Mouse (Mus musculus): ENCODE measurements around the gene Asrgl1.
"Not testable (repeated sequence)": the region's sequence is repeated elsewhere in the genome, so short reads cannot be mapped to it uniquely, and the experiment has no call there.

Asrgl1 gene

DNA sequence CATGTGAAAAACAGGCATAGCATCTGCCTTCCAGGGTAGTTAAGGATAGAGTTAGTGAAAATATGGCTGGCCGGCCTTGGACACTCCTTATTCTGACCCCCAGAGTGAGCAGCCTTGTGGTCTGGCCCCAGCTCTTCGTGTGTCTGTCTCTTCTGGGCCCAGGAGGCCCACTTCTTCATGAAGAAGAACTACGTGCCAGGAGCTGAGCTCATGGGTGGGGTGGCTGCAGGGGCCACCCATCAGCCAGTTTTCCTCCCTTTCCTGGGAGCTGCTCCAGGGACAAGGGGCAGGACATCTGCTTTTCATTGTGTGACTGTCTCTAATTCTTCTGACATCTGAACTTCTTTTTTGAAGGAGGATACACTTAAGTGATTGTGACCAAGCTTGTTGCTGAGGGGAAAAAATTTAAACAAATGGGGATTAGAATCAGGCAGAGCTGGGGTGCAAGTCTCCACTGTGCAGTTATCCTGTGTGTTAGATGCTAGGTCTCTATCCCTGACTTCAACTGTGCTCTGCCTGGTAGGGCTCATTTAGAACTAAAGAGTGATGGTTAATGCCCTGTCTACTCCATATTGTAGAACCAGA is 30.2 kb downstream of the Asrgl1 start:
- DNase-seq (ENCODE audit: low spot score in 2 of 2): no peak

GRCm38 (mm10) chr19:9103986-9104385 is 31.4 kb downstream of the Asrgl1 start:
- DNase-seq (ENCODE audit: low spot score in 2 of 2): no peak

GRCm38 (mm10) chr19:9101062-9101457 is 34.4 kb downstream of the Asrgl1 start:
- DNase-seq (ENCODE audit: low spot score in 2 of 2): no peak

- DNase-seq (ENCODE audit: low spot score in 2 of 2): no peak
These were observed 35.0 kb downstream of the Asrgl1 start for GRCm38 (mm10) chr19:9100297-9101061.

- no peak for DNase-seq (ENCODE audit: low spot score in 2 of 2)
These were observed 35.7 kb downstream of the Asrgl1 start for GRCm38 (mm10) chr19:9099751-9100150.

GRCm38 (mm10) chr19:9097441-9097840 is 38.0 kb downstream of the Asrgl1 start:
- DNase-seq (ENCODE audit: low spot score in 2 of 2): no peak

- DNase-seq (ENCODE audit: low spot score in 2 of 2): no peak
These were observed 40.3 kb downstream of the Asrgl1 start for GRCm38 (mm10) chr19:9095111-9095510.

DNA sequence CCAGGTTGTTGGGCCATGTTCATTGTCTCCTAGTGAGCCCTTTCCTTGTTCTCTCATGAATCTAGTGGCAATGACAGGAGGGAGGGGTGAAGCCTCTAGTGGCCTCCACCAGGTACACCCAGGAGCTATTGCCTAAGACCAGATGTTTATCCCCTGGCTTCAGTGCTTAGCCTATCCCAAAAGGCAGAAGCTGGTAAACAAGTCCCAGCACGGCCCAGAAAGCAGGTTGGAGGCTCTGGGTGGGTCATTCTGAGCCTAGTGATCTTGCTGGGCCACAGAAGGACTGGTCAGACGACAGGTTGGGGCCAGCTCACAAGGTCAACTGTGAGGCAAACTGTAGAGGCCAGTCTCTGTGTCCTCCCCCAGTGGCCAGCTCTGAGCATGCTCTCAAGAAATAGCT is 44.7 kb downstream of the Asrgl1 start:
- no peak for DNase-seq (ENCODE audit: low spot score in 2 of 2)

DNA sequence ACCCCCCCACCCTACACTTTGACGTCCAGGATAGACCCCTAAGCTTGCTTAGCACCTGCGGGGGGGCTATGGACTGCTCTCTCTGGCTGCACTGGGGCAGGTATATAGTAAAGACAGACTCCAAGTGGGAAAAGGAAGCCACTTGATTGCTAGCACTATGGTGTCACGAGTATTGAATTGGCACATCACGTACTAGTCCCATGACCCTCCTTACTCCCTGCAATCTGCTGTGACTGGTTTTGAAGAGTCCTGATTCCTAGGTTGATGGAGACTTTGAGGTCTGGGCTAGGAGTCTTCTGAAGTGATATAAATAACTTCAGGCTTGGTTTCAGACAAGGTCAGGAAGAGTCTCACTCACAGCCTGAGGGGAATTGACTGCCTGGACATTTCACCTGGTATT is 45.2 kb downstream of the Asrgl1 start:
- DNase-seq (ENCODE audit: low spot score in 2 of 2): no peak

GRCm38 (mm10) chr19:9087821-9088220 is 47.6 kb downstream of the Asrgl1 start, which contains the start of gene Scgb1a1:
Scgb1a1 (minus strand) TSS chr19:9087958.
- DNase-seq (ENCODE audit: low spot score in 2 of 2): no peak

DNA sequence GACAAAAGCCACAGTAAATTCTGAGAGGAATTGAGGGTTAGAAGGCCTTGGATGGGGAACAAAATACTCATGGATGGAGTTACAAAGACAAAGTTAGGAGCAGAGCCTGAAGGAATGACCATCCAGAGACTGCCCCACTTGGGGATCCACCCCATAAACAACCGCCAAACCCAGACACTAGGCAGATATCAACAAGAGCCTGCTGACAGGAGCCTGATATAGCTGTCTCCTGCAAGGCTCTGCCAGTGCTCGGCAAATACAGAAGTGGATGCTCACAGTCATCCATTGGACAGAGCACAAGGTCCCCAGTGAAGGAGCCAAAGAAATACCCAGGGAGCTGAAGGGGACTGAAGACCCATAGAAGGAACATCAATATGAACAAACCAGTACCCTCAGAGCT is 51.5 kb downstream of the Asrgl1 start:
- not testable (repeated sequence) for DNase-seq (ENCODE audit: low spot score in 2 of 2)

- DNase-seq (ENCODE audit: low spot score in 2 of 2): no peak
These were observed 52.5 kb downstream of the Asrgl1 start for GRCm38 (mm10) chr19:9083010-9083355.

DNA sequence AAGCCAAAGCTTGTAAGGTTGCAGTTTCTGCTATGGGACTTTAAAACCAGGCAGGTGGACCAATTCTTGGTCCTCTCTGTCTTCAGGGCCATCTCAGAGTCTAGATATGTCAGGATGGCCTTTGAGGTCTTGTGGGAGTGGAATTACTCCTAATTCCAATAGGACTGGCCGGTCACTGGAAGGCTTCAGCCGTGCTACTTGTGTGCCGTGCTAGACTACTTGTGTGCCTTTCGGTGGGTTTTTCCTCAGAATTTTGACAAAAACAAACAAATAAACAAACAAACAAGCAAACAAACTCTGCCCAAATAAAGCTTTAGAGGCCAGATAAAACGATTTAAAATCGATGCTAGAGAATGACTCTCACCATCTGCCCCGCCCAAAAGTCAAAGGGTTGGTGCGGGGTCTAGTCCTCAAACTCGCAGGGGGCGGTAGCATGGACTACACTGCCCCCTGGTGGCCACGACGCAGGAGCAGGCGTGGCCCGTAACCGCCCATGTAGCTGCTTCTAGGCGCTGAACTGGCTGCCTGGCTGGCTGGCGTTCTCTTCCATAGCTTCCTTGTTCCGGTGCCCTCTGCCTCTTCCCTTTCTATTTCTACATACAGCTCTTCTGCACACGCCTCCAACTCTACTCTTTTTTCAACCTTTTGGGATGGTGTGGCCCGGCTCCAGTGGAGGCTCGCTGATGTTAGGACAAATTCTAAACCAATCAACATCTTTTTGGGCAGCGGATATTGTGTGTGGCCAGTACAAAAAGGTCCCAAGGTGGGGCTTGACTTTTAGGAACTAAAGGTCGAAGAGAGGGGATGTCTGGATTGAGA is 53.0 kb downstream of the Asrgl1 start:
- DNase-seq (ENCODE audit: low spot score in 2 of 2): peak; percentile 25 to 51

DNA sequence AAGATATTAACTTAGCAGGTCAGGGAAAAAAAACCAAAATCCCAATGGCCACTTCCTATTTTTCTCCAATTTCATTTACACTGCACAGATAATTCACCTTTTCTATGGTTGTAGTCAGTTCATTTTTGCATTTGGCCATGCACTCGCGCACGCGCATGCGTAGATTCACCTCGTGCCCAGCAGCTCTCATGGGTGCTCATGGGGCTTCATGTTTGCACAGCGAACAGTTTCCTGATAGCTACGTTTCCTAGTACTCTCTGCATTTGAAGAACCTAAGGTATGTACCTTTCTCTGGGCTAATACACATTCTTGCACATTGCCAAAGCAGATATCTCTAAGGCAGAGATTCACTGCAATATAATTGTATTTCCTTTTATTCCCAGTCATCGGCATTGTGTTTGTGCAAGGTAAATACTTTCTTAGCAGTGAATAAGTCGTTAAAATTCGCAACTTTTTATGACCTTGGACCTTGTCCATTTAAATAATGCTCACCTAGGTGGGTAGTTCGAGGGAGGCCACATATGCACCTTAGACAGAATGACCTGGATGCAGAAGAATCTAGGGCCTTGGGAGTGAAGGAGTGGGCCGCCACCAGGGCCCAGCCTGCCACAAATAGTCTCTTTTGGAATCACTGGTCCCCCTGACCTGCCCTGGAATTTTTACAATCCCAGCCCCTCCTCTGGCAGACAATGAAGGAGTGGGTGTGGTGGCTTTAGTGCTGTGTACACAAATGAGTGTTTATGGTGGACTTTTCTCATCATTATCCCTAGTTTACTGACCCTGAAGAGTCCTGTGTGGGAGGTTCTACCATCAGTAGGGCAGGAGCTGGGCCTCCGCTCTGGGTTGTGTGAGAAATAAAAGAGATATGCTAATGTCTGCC is 53.9 kb downstream of the Asrgl1 start:
- DNase-seq (ENCODE audit: low spot score in 2 of 2): no peak

DNA sequence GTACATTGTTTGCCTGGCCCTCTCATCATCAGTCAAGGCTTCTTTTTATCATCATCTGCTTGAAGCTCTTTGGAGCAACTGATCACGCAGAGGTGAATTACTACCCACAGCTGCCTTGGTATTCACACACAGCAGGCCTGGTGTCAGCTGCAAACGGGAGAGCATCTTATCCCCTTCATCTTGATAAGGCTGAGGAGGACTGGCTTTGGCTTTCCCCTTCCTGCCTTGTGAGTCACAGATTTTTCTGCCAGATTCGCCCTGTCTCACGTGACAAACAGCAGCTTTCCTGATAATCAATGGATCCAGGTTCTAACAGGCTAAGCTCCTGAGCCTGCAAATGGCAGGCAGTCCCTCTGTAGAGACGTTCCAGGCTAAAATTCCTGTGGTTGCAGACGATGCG is 55.5 kb downstream of the Asrgl1 start:
- DNase-seq (ENCODE audit: low spot score in 2 of 2): no peak

- no peak for DNase-seq (ENCODE audit: low spot score in 2 of 2)
These were observed 58.3 kb downstream of the Asrgl1 start for GRCm38 (mm10) chr19:9076982-9077660.

GRCm38 (mm10) chr19:9076035-9076434 is 59.4 kb downstream of the Asrgl1 start:
- no peak for DNase-seq (ENCODE audit: low spot score in 2 of 2)

- DNase-seq (ENCODE audit: low spot score in 2 of 2): no peak
These were observed 59.9 kb downstream of the Asrgl1 start for GRCm38 (mm10) chr19:9075558-9075957.

DNA sequence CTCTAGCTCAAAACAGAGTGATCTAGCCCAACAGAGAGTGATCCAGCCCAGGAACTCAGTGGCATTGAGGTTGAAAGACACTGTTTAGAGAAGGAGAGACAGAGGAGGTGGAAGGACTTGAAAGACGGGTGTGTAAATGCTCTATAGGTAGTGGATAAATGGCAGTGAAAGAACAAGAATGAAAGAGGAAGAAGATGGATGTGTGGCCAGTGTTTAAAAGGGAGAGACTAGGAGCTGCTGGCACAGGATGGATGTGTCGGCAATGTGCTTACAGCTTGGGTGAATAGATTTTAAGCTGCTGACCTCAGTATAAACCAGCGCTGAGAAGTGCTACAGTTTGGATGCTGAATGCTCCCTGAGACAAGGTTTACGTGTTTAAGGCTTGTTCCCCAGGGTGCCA is 61.0 kb downstream of the Asrgl1 start:
- no peak for DNase-seq (ENCODE audit: low spot score in 2 of 2)

- no peak for DNase-seq (ENCODE audit: low spot score in 2 of 2)
These were observed 61.5 kb downstream of the Asrgl1 start for GRCm38 (mm10) chr19:9073776-9074411.

DNA sequence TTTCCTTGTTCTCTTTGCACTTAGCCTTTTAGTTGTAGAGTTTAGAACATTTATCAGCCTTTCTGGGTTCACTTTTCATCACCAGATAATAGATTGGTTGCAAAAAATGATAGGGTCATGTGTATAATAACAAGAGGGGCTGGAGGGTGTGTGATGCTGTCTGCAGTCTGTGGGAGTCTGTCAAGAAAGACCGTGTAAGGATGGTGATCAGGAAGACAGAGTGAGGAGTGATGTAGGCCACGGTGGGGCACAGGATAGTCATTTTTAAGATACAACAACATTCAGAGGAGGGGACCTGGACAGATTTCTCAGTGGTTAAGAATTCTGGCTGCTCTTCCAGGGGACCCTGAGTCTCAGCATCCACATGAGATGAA is 63.3 kb downstream of the Asrgl1 start:
- no peak for DNase-seq (ENCODE audit: low spot score in 2 of 2)
